Mouse (Mus musculus) liver, embryonic 16.5 days (tissue): Measurements from ENCODE around the gene Cdhr2. TPM values are rescaled to one million over a fixed set of nuclear protein-coding genes. Genes with fewer than 3 reads are reported as not detected.

Source experiments
- ATAC-seq: fragments of 200-750 bp; cut with Nextera tagmentation; 2 replicates; pipeline ENCODE4 v1.8.0; 2017; ENCODE audit warnings: low read depth, mild to moderate bottlenecking, moderate number of reproducible peaks, moderate library complexity
- H3K27ac ChIP-seq: fragments of 300-500 bp; sonication (generic); 2 replicates; pipeline ENCODE4 v1.5.1; 2014; ENCODE audit warnings: mild to moderate bottlenecking, low read length
- H3K27me3 ChIP-seq: fragments of 300-500 bp; sonication (generic); 2 replicates; pipeline ENCODE4 v1.6.1; 2014; ENCODE audit warnings: low read depth, low read length, mixed read lengths; ENCODE audit not compliant: control insufficient read depth, insufficient read depth
- H3K36me3 ChIP-seq: fragments of 300-500 bp; sonication (generic); 2 replicates; pipeline ENCODE4 v1.6.1; 2014; ENCODE audit warnings: mild to moderate bottlenecking; ENCODE audit not compliant: control insufficient read depth, insufficient read depth
- H3K4me1 ChIP-seq: fragments of 300-500 bp; sonication (generic); 2 replicates; pipeline ENCODE4 v1.6.1; 2014; ENCODE audit warnings: low read depth, low read length, mixed read lengths; ENCODE audit not compliant: control insufficient read depth
- H3K4me2 ChIP-seq: fragments of 300-500 bp; sonication (generic); 2 replicates; pipeline ENCODE4 v1.6.1; 2014; ENCODE audit warnings: low read depth, low read length, mixed read lengths
- H3K4me3 ChIP-seq: fragments of 300-500 bp; sonication (generic); 2 replicates; pipeline ENCODE4 v1.5.1; 2014; ENCODE audit warnings: low read depth, mild to moderate bottlenecking, low read length
- H3K9ac ChIP-seq: fragments of 300-500 bp; sonication (generic); 2 replicates; pipeline ENCODE4 v1.6.1; 2014; ENCODE audit warnings: low read depth, low read length
- H3K9me3 ChIP-seq: fragments of 300-500 bp; sonication (generic); replicated peaks from 2 replicates; pipeline ENCODE4 v1.6.1; 2016; ENCODE audit warnings: low read length; ENCODE audit not compliant: control insufficient read depth
- WGBS: fragments of 180-500 bp; shearing (Covaris S2); extraction: QIAGEN DNeasy Blood & Tissue Kit; methylation state at CpG from one replicate; pipeline ENCODE4 v1.1.7; 2014; ENCODE audit not compliant: insufficient replicate concordance; 5-methylcytosine and 5-hydroxymethylcytosine counted together
- polyA plus RNA-seq: library from polyadenylated mRNA; unstranded; fragments of >200 nt; fragmentation: Nextera tagmentation; extraction: Ambion mirVana; gene quantifications from 2 replicates; pipeline ENCODE4 v1.2.1, GENCODE M21; 2015

Cdhr2 gene
- polyA plus RNA-seq, 1 experiment from 2014 or later: 26.1 TPM

- ATAC-seq: no peak
- Histone ChIP-seq H3K4me3 (no peak overlapping the region), H3K4me1 (peaks cover 3% of the 10 kb centered on the region), H3K36me3 (no peaks in the 10 kb centered on the region), H3K4me2 (no peak overlapping the region), H3K27ac (no peak overlapping the region), H3K9ac (no peak overlapping the region), H3K9me3 (no peaks in the 10 kb centered on the region), H3K27me3 (peaks cover 39% of the 10 kb centered on the region)
- 32% methylated on average over 12 of the region's 12 CpGs for WGBS
These were observed 53.2 kb downstream of the Cdhr2 start for GRCm38 (mm10) chr13:54754169-54755080.

- no peak overlapping the region for H3K27ac ChIP-seq
- H3K9ac ChIP-seq: no peak overlapping the region
- no peak for ATAC-seq
- WGBS: 23% methylated on average over 9 of the region's 9 CpGs
- peaks cover 31% of the 10 kb centered on the region for H3K27me3 ChIP-seq
- H3K4me1 ChIP-seq: peaks cover 3% of the 10 kb centered on the region
- H3K36me3 ChIP-seq: no peaks in the 10 kb centered on the region
- no peak overlapping the region for H3K4me3 ChIP-seq
- no peaks in the 10 kb centered on the region for H3K9me3 ChIP-seq
- H3K4me2 ChIP-seq: no peak overlapping the region
These were observed 54.1 kb downstream of the Cdhr2 start for GRCm38 (mm10) chr13:54755201-54755830.

GRCm38 (mm10) chr13:54756156-54756712 lies 55.0 kb downstream of the Cdhr2 start:
- peaks cover 3% of the 10 kb centered on the region for H3K4me1 ChIP-seq
- no peak overlapping the region for H3K27ac ChIP-seq
- H3K4me3 ChIP-seq: no peak overlapping the region
- no peaks in the 10 kb centered on the region for H3K36me3 ChIP-seq
- peaks cover 24% of the 10 kb centered on the region for H3K27me3 ChIP-seq
- no peak for ATAC-seq
- no peaks in the 10 kb centered on the region for H3K9me3 ChIP-seq
- 62% methylated on average over 8 of the region's 8 CpGs for WGBS
- no peak overlapping the region for H3K9ac ChIP-seq
- no peak overlapping the region for H3K4me2 ChIP-seq

GRCm38 (mm10) chr13:54757093-54757830 lies 56.0 kb downstream of the Cdhr2 start:
- ATAC-seq: no peak

GRCm38 (mm10) chr13:54758045-54758755 lies 56.9 kb downstream of the Cdhr2 start:
- no peak overlapping the region for H3K9ac ChIP-seq
- no peaks in the 10 kb centered on the region for H3K9me3 ChIP-seq
- no peaks in the 10 kb centered on the region for H3K36me3 ChIP-seq
- H3K27ac ChIP-seq: no peak overlapping the region
- peak overlapping the region; percentile 57 for H3K4me2 ChIP-seq
- H3K27me3 ChIP-seq: peaks cover 25% of the 10 kb centered on the region
- H3K4me3 ChIP-seq: peak overlapping the region; percentile 45
- 1% methylated on average over 43 of the region's 43 CpGs for WGBS
- peaks cover 3% of the 10 kb centered on the region for H3K4me1 ChIP-seq
- peak; percentile 78 for ATAC-seq

More at GRCm38 (mm10) chr13:54757093-54757830, 56.0 kb downstream of the Cdhr2 start:
- Histone ChIP-seq H3K9me3 (no peaks in the 10 kb centered on the region), H3K9ac (no peak overlapping the region), H3K36me3 (no peaks in the 10 kb centered on the region), H3K4me3 (no peak overlapping the region), H3K4me2 (no peak overlapping the region), H3K27ac (no peak overlapping the region), H3K27me3 (peaks cover 22% of the 10 kb centered on the region), H3K4me1 (peaks cover 3% of the 10 kb centered on the region)
- 41% methylated on average over 10 of the region's 10 CpGs for WGBS

- no peak overlapping the region for H3K9ac ChIP-seq
- ATAC-seq: no peak
- no peaks in the 10 kb centered on the region for H3K36me3 ChIP-seq
- H3K9me3 ChIP-seq: no peaks in the 10 kb centered on the region
- H3K4me2 ChIP-seq: peak overlapping the region; percentile 57; the same call in 1 of the 2 replicates
- peaks cover 30% of the 10 kb centered on the region for H3K27me3 ChIP-seq
- H3K27ac ChIP-seq: no peak overlapping the region
- 4% methylated on average over 29 of the region's 29 CpGs for WGBS
- no peak overlapping the region for H3K4me3 ChIP-seq
- H3K4me1 ChIP-seq: peaks cover 3% of the 10 kb centered on the region
These were observed 57.7 kb downstream of the Cdhr2 start for GRCm38 (mm10) chr13:54758756-54759470.

DNA sequence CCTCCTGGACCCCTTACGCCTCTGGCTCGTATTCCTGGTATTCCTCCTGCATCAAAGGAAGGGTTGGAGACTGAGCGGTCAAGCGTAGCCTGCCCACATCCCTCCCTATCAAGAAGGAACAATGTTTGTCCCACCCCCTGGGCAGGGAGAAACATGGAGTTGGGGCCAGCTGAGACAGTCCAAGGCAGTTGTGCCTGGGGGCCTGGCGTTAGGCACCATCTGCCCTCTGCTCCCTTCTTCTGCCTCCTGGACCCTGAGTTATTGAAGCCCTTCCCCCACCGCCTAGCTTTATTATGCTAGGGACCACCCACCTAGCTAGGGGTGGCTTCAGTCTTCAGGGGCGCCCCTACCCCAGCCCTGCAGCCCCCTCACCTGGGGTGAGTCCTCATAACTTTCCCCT lies 58.2 kb downstream of the Cdhr2 start:
- Histone ChIP-seq H3K4me1 (peaks cover 3% of the 10 kb centered on the region), H3K9ac (no peak overlapping the region), H3K4me3 (no peak overlapping the region), H3K27me3 (peaks cover 32% of the 10 kb centered on the region), H3K4me2 (no peak overlapping the region), H3K36me3 (no peaks in the 10 kb centered on the region), H3K27ac (no peak overlapping the region), H3K9me3 (no peaks in the 10 kb centered on the region)
- ATAC-seq: no peak
- 24% methylated on average over 7 of the region's 7 CpGs for WGBS
